Mouse (Mus musculus): ENCODE data around the gene Satb2. TPM values are rescaled to one million over a fixed set of nuclear protein-coding genes. Genes with fewer than 3 reads are reported as not detected.

Gene Satb2
- total and polyA plus RNA-seq, 3 experiments = not detected

DNA sequence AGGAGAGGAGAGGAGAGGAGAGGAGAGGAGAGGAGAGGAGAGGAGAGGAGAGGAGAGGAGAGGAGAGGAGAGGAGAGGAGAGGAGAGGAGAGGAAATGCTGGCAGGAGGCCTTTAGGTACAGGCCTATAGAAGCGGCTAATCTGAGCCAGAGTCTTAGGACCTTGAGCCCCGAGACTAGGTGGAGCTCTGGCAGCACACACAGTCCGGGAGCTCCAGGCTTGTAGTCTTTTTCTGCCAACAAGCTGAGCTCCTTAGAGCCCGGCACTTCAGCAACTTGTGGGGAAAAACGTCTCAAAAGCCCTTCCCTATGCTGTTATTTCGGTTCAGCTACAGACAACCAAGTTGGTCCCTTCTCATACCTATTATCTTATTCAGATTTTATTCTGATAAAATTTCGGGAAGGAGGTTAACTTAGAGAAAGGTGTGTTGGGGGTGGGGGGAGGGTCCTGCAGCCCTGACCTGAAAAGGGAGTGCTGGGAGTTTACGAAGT lies 4.7 kb upstream of the Satb2 start:
- Histone ChIP-seq H3K9me3 (replicated peaks; ENCODE audit: insufficient read depth, low read length) (no peaks in the 10 kb centered on the region), H3K27me3 (ENCODE audit: control insufficient read depth in 1 of 2, insufficient read depth in 2 of 2, low read length in 2 of 2) (no peaks in the 10 kb centered on the region), H3K79me2 (ENCODE audit: control insufficient read depth, insufficient read depth, low read length, poor library complexity) (no peaks in the 10 kb centered on the region), H3K9ac (ENCODE audit: control insufficient read depth, low read depth, low read length, poor library complexity, severe bottlenecking) (no peak overlapping the region), H3K36me3 (ENCODE audit: control insufficient read depth in 1 of 2, insufficient read depth in 2 of 2, low read length in 2 of 2) (no peaks in the 10 kb centered on the region), H3K4me1 (ENCODE audit: control insufficient read depth in 1 of 2, insufficient read depth in 2 of 2, low read length in 2 of 2) (no peaks in the 10 kb centered on the region), H3K4me3 (ENCODE audit: control insufficient read depth in 1 of 2, insufficient read depth in 1 of 2, low read depth in 2 of 2, low read length in 2 of 2) (no peak overlapping the region), H3K27ac (ENCODE audit: control insufficient read depth, low read depth, low read length) (no peak overlapping the region)
- TF ChIP-seq MYB (IDR thresholded peaks at IDR 0.05; ENCODE audit: low read depth, low read length) = no peak
- no peak for TF ChIP-seq ZNF384 (IDR thresholded peaks at IDR 0.05; ENCODE audit: low read depth, low read length)
- no peak for TF ChIP-seq MAFK (IDR thresholded peaks at IDR 0.05; ENCODE audit: borderline replicate concordance, low read depth, low read length)
- TF ChIP-seq TAL1 (IDR thresholded peaks at IDR 0.05; ENCODE audit: low read length) = no peak
- no peak for TF ChIP-seq E2F4 (IDR thresholded peaks at IDR 0.05; ENCODE audit: borderline replicate concordance, low read depth, low read length)
- no peak for TF ChIP-seq ETS1 (IDR thresholded peaks at IDR 0.05; ENCODE audit: low read depth, low read length)
- no peak for DNase-seq (ENCODE audit: low read depth, low spot score)

DNA sequence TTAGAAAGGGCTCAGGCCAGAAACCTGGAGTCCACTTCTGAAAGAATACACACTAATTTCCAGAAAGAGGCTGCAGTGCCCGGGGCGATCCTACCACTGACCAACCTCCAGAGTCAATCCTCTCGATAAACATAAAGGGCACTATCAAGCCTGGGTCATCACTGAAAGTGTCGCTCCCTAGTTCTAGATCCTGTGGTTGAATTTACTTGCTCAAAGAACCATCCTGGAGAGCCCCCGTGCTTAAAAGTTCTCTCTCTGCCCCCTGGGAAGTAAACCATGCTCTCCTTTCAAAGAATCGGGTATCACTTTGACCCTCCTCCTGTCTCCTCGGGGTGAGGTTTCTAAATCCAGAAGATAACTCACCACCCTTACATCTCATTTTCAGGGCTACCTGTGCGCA lies 4.2 kb upstream of the Satb2 start:
- Histone ChIP-seq H3K4me3 (ENCODE audit: control insufficient read depth in 1 of 2, insufficient read depth in 1 of 2, low read depth in 2 of 2, low read length in 2 of 2) (no peak overlapping the region), H3K27me3 (ENCODE audit: control insufficient read depth in 1 of 2, insufficient read depth in 2 of 2, low read length in 2 of 2) (no peaks in the 10 kb centered on the region), H3K27ac (ENCODE audit: control insufficient read depth, low read depth, low read length) (no peak overlapping the region), H3K9ac (ENCODE audit: control insufficient read depth, low read depth, low read length, poor library complexity, severe bottlenecking) (no peak overlapping the region), H3K36me3 (ENCODE audit: control insufficient read depth in 1 of 2, insufficient read depth in 2 of 2, low read length in 2 of 2) (no peaks in the 10 kb centered on the region), H3K9me3 (replicated peaks; ENCODE audit: insufficient read depth, low read length) (no peaks in the 10 kb centered on the region), H3K79me2 (ENCODE audit: control insufficient read depth, insufficient read depth, low read length, poor library complexity) (no peaks in the 10 kb centered on the region), H3K4me1 (ENCODE audit: control insufficient read depth in 1 of 2, insufficient read depth in 2 of 2, low read length in 2 of 2) (no peaks in the 10 kb centered on the region)
- TF ChIP-seq POLR2AphosphoS2 (IDR thresholded peaks at IDR 0.05; ENCODE audit: low read length) (no peak), ZNF384 (IDR thresholded peaks at IDR 0.05; ENCODE audit: low read depth, low read length) (no peak), POLR2A (IDR thresholded peaks at IDR 0.05; ENCODE audit: control insufficient read depth in 1 of 2, insufficient read depth in 1 of 2, low read depth in 1 of 2, low read length in 2 of 2, poor library complexity in 1 of 2) (no peak), BHLHE40 (IDR thresholded peaks at IDR 0.05; ENCODE audit: borderline replicate concordance, low read depth, low read length) (no peak), TCF12 (IDR thresholded peaks at IDR 0.05; ENCODE audit: low read depth, low read length) (no peak), GABPA (IDR thresholded peaks at IDR 0.05; ENCODE audit: low read depth, low read length) (no peak), MAZ (IDR thresholded peaks at IDR 0.05; ENCODE audit: low read depth, low read length) (no peak), KAT2A (conservative IDR thresholded peaks at IDR 0.05; ENCODE audit: low read depth, low read length) (no peak), RCOR1 (IDR thresholded peaks at IDR 0.05; ENCODE audit: low read depth, low read length) (no peak), GATA1 (IDR thresholded peaks at IDR 0.05; ENCODE audit: low read depth, low read length) (no peak)
- no peak for DNase-seq (ENCODE audit: low read depth, low spot score)

DNA sequence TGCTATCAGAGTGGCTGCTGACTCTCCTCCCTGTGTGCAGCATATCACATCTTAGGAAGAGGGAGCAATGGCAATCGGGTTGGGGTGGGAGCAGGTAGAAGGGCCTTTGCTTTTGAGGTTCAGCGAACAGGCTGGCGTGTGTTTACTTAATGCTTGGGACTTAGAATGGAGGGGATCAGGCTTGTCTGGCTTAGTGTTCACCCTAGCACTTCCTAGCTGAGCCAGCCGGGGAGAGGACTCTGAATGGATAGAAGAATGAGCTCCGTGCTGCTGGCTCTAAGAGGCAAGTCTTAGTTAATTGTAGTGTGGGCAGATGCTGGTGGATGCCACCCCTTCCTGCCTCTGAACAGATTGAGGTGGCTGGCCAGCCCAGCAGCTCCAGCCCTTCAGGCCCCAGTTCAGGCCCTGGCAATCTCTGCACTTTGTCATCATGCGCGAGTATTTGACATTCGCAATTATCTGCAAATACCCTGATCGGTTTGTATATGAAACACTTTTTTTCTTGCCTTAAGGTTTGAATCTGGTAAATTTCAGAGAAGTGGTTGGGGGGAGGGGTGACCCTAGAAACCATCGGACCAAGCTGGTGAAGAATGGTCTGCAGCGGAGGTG lies 3.6 kb upstream of the Satb2 start:
- TF ChIP-seq TCF12 (IDR thresholded peaks at IDR 0.05; ENCODE audit: low read depth, low read length) = no peak
- no peak for TF ChIP-seq ELF1 (IDR thresholded peaks at IDR 0.05; ENCODE audit: low read depth, low read length)
- TF ChIP-seq RAD21 (IDR thresholded peaks at IDR 0.05; ENCODE audit: low read depth, low read length) = no peak
- TF ChIP-seq USF1 (IDR thresholded peaks at IDR 0.05; ENCODE audit: low read depth, low read length) = no peak
- TF ChIP-seq GATA1 (IDR thresholded peaks at IDR 0.05; ENCODE audit: low read depth, low read length) = no peak
- no peak for TF ChIP-seq POLR2AphosphoS2 (IDR thresholded peaks at IDR 0.05; ENCODE audit: low read length)
- TF ChIP-seq MAZ (IDR thresholded peaks at IDR 0.05; ENCODE audit: low read depth, low read length) = no peak
- no peak for TF ChIP-seq POLR2A (IDR thresholded peaks at IDR 0.05; ENCODE audit: control insufficient read depth in 1 of 2, insufficient read depth in 1 of 2, low read depth in 1 of 2, low read length in 2 of 2, poor library complexity in 1 of 2)
- TF ChIP-seq KAT2A (conservative IDR thresholded peaks at IDR 0.05; ENCODE audit: low read depth, low read length) = no peak
- no peak for TF ChIP-seq SMC3 (IDR thresholded peaks at IDR 0.05; ENCODE audit: low read depth, low read length)
- TF ChIP-seq E2F4 (IDR thresholded peaks at IDR 0.05; ENCODE audit: borderline replicate concordance, low read depth, low read length) = no peak
- TF ChIP-seq TBP (IDR thresholded peaks at IDR 0.05; ENCODE audit: low read depth, low read length) = no peak
- H3K9ac ChIP-seq (ENCODE audit: control insufficient read depth, low read depth, low read length, poor library complexity, severe bottlenecking) = no peak overlapping the region
- H3K79me2 ChIP-seq (ENCODE audit: control insufficient read depth, insufficient read depth, low read length, poor library complexity) = no peaks in the 10 kb centered on the region
- no peak overlapping the region for H3K27ac ChIP-seq (ENCODE audit: control insufficient read depth, low read depth, low read length)
- no peaks in the 10 kb centered on the region for H3K36me3 ChIP-seq (ENCODE audit: control insufficient read depth in 1 of 2, insufficient read depth in 2 of 2, low read length in 2 of 2)
- no peak for DNase-seq (ENCODE audit: low read depth, low spot score)
- H3K4me3 ChIP-seq (ENCODE audit: control insufficient read depth in 1 of 2, insufficient read depth in 1 of 2, low read depth in 2 of 2, low read length in 2 of 2) = no peak overlapping the region
- no peaks in the 10 kb centered on the region for H3K9me3 ChIP-seq (replicated peaks; ENCODE audit: insufficient read depth, low read length)
- H3K4me1 ChIP-seq (ENCODE audit: control insufficient read depth in 1 of 2, insufficient read depth in 2 of 2, low read length in 2 of 2) = no peaks in the 10 kb centered on the region
- no peaks in the 10 kb centered on the region for H3K27me3 ChIP-seq (ENCODE audit: control insufficient read depth in 1 of 2, insufficient read depth in 2 of 2, low read length in 2 of 2)

Data from MEL (cell line).